Mouse (Mus musculus) cerebellum, adult 2 months (tissue): ENCODE measurements at regions not wholly inside any gene's neighbourhood (a gene's known extent, or its start where the extent isn't known, plus 50 kb on each side); places are given as distances from the start of the nearest gene placed in this dataset.

Experiments used
- CTCF ChIP-seq: fragments of 200-500 bp; IDR thresholded peaks from 2 replicates; pipeline ENCODE4 v1.5.1; 2011; ENCODE audit warnings: low read depth, mild to moderate bottlenecking, control low read depth, low read length, moderate library complexity, borderline replicate concordance; ENCODE audit not compliant: insufficient read depth
- POLR2A ChIP-seq: fragments of 200-500 bp; IDR thresholded peaks from 2 replicates; pipeline ENCODE4 v1.6.1; 2011; ENCODE audit warnings: low read length, control low read depth, borderline replicate concordance; ENCODE audit not compliant: insufficient read depth

DNA sequence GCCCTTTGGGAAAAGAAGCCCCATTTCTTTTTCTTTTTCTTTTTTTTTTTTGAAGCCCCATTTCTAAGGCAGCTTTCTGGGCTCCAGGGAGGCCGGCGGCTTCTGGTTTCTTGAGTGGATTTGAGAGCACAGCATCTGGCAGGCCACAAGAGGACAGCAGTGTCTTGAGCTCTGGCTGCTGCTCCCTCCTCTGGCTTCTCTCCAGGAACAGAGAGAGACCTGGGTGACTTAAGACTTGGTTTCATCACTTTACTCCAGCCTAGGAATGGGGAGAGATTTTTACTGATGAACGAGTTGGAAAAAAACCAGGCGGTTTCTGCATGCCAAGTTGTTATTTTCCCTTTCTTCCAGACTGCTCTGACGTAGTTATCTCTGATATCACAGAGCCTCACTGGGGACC is 233.7 kb downstream of the Gm5447 start:
- TF ChIP-seq CTCF (no peak), POLR2A (no peak)
